Mouse (Mus musculus) kidney, adult 9 months (tissue): ENCODE measurements around the gene Gm20388.
A peak's percentile ranks its signal among the peaks of the same experiment; 100 is the strongest.

Source experiments
- DNase-seq: peaks from one replicate; pipeline ENCODE4 v3.0.0; 2022

Gm20388 gene

DNA sequence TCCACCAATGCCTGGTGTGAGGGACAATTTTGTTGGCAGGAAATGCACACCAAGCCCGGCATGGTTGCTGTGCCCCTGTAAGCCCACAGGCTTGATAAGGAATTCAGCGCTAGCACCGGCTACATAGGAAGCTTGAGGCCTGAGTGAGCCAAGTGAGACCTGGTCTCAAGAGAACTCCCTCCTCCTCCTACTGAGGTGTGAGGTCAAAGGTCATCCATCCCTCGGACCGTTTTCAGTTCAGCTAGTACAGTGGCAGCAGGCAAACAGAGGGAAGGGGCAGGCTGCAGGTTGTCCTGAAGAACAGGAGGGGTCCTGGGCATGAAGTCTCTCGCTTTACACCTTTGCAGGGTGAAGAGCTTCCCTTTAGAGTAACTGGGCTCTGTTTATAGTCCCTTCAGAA, 720.2 kb downstream of the Gm20388 start:
- no peak for DNase-seq

DNA sequence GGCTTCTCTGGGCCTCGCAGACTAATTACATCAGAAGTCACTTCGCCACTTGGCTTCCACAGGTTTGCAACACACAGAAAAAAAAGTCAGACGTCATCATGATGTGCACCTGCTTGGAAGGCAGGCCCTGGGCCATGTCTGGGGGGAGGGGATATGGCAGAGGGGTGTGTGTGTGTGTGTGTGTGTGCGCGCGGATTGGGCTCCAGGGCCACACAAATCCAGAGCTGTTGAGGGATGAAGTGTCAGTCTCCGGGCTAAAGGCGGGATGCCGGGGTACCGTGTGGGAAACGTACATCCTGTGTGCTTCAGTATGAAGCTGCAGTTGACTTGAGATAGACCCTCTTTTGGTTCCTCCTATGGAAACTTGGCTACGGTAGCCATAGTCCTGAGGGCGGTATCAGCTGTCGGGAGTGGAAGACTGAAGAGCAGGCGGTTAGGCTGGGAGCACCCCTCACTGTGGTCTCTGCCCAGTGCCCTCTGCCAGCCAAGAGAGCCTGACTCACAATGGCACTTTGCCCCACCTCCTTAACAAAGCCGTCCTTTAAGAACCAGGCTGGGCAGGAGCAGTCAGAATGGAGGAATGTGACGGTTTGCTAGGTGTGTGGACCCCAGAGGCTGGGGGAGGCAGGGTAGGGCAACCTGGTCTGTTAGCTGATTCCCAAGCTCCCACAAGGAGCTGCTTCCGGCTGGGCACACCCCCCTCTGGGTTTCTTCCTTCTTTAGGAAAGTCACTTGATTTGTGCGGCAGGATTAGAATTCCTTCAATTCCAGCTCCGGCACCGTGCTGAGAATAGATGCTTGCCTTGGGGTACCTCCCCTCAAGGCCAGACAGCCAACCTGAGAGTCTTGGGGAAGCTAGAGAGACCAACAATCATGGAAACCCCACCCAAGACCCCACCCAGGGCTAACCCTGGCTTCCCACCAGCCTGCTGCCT, 721.1 kb downstream of the Gm20388 start:
- no peak for DNase-seq

DNA sequence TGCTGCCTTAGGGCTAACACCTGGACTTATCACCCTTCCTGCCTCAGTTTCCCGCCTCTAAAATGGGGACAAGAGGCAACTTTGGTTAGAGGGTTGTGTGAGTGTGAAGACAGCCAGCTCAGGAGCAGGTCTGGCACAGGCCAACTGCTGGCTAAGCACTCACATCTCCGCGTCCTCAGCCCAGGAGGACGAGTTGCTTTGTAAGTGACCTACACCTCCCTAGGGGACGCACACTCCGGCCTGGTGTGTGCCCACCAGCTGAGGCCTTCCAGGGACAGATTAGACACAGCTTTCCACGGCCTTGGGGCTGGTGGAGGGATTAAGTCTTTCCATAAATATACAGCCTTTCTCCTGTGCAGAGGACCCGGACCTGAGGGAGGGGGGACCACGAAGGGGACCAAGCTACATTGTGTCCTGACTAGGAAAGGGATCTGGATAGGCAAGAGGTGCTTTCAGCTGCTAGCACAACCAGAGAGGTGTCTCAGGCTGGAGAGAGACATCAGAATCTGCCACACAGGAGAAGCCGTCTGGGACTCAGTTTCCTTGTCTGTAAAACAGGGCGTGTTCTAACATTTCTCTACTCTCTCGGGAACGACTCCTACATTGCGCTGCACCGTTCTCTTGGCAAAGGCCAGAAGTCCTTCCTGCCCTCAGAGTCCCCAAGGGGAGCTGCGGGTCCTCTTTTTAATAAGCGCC, 722.5 kb downstream of the Gm20388 start:
- no peak for DNase-seq

DNA sequence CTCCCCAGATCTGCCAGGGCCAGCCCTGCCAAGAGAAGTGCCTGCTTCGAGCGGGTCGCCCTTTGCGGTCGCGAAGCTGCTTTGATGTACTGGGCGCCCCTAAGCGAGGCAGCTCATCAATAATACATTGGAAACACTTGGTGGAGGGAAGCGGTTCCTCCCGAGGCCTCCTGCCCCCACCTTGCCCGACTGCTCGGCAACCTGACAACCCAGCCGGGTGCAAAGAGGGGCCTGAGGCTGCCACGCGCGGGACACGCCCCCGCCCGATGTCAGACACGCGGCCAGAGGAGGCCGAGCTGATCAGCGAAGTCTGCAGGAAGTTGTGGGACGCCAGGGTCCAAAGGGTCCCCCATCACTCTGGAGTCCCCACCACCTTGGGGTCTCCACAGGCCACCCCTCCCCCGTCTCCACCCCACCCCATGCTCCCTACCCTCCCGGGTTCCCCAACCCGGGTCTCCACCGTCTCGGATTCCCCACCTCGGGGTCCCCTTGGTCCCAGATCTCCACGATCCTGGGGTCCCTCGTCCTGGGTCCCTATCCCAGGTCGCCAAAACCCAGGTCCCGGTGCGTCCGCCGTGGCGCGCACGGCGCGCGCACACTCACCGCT, 723.1 kb downstream of the Gm20388 start:
- no peak for DNase-seq

DNA sequence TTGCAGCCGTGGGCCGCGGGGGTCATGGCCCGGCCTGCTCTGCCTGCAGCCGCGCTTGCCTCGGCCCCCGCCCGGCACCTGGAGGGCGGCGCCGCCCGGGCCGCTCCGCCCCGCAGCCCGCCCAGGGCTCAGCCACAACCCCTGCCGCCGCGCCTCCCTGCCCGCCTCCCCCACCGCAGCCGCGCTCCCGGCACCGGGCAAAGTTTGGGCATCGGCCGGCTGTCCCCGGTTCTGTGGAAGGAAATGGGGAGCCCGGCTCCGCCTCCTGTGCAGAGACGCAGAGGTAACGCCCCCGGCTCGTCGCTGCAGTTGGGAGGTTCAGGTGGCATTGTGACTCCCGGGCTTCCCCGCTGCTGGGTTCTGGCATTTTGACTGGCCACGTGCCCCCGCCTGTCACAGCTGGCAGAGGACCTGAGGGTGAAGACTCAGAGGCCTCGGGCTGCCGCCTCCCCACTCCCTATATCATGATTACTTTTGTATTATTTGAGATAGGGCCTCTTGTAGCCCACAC, 723.7 kb downstream of the Gm20388 start:
- DNase-seq: peak; percentile 79

DNA sequence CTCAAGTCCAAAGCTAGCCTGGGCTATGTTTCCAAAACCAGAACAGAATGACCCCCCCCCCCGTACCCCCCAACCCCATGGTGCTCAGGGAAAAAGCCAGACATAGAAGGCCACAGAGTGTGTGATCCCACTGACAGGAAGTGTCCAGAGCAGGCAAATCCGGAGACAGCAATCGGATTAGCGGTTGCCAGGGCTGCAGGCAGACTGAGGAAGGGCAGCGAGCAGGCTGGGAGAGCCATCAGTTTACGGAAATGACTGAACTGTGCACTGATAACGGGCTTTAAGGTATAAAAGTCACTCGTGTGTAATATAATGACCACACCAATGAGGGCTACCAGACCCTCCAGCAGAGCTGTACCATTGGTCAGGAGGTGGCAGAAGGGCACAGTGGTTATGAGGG, 730.6 kb downstream of the Gm20388 start:
- no peak for DNase-seq

DNA sequence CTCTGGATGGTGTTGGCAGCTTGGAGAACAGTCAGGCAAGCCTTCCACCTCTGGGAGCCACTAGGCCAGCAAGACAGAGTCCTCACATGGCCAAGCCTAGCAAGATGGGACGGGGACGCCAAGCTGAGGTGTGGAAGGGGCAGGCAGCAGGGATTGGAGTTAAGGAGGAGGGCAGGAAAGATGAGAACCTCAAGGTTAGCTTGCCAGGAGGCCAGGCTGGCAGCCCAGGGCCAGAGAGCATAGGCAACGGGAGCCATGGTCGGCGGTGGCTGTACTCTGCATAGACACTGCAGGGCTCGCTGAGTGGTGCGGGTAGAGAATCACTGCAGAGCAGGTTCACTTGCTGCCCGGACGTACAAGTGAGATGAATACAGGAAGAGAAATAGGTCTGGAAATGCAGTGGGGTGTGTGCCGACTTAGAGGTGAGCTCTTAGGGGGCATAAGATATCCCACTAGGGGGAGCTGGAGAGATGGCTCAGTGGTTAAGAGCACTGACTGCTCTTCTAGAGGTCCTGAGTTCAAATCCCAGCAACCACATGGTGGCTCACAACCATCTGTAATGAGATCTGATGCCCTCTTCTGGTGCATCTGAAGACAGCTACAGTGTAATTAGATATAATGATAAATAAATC, 731.5 kb downstream of the Gm20388 start:
- no peak for DNase-seq

DNA sequence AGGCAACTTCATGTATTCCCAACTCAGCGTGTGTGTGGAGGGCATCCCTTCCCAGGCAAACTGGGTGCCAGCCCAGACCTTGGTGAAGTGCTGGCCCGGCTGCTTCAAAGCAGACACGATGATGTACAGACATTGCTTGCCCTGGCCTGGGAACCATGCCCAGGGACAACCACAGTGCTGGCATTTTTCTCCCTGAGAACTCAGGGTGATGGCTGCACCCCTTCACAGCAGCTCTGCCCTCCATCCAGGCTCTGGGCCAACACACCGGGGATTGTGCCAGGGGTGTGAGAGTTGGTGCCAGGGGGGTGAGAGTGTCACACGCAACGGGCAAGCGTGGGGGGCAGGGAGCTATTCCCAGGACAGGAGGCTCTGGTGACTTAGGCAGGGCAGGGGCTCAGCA, 734.0 kb downstream of the Gm20388 start:
- DNase-seq: no peak

DNA sequence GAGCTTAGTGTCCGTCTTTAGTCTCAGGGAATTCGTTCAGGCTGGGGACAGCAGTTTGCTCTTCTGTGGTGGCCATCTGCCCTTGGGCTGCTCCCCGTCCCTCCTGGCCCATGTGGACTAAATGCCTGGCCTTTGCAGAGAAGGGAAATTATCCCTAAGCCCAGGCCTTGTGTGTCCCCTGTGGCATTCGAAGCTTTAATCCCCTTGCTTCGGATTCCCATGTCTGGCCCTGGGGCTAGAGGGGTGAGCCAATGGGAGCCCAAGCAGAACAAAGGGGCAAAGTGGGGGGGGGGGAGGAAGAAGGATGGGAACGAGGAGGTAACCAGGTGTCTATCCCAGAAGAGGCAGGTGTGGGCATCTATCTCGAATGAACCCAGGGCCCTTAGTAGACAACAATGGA, 736.9 kb downstream of the Gm20388 start, which contains the start of gene 1190005I06Rik:
1190005I06Rik (minus strand) TSS at position 101 of the 400 bp plus-strand sequence.
- no peak for DNase-seq

DNA sequence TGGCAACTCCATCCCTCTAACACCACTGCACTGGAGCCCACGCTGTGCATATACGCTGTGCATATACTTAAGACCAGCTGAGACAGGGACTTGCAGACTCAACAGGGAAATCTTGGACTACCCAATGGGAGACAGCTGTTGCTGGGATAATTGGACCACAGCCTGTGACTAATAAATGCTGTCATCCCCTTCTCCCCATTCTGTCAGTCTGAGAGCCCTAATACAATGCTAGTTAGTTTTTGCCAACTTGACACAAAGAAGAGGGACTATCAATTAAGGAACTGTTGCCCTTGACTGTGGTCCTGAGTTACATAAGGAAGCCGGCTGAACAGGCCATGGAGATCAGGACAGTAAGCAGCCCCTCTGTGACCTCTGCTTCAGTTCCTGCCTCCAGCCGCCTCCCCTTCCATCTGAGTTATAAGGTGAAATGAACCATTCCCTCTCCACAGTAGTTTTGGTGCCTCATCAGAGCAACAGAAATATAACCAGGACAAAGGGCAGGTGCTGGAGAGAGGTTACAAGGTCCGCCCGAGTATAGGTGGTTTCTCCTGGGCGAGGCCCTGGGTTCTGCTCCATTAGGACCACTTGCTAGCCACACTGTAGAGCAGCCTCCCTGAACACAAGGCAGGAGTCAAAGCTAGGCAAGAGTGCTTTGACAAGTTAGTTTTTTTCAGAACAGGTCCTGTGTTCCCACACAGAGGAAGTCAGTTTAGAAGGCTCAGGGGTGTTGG, 745.8 kb downstream of the Gm20388 start:
- DNase-seq: no peak

DNA sequence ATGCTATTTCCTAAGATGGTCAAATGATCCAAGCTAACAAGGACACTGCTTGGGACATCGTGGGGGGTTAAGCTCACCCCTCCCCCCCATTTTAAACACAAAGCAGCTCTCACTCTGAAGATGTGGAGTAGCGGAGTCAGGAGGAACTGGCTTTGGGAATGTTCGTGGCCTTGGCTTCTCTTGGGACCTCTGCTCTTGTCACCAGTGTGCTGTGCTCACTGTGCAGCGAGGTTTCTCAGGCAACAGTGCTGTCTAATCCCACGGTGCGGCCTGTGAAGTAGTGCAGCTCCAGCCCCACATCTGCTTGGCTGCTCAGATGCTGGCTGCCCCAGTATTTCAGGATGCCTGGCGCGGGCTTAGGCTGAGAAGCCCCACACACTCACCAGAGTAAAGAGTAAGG, 746.8 kb downstream of the Gm20388 start:
- DNase-seq: no peak

DNA sequence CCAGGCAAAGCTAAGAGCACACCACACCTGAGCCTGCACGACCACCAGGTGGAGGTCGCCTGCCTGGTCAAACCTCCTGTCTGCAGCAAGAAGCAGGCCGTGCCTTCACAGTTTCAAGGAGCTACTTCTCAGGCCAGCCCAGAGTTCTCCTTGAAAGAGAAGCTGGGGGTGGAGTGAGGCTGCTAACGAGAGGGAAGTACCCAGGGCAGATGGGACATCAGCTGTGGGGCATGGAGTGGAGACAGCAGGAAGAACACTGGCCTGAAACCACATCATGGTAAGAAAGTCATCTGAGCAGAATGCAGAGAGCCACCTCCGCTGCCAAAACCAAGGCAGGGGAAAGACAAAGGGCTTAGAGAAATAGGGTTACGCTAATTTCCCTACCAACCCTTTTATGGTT, 753.9 kb downstream of the Gm20388 start:
- no peak for DNase-seq

DNA sequence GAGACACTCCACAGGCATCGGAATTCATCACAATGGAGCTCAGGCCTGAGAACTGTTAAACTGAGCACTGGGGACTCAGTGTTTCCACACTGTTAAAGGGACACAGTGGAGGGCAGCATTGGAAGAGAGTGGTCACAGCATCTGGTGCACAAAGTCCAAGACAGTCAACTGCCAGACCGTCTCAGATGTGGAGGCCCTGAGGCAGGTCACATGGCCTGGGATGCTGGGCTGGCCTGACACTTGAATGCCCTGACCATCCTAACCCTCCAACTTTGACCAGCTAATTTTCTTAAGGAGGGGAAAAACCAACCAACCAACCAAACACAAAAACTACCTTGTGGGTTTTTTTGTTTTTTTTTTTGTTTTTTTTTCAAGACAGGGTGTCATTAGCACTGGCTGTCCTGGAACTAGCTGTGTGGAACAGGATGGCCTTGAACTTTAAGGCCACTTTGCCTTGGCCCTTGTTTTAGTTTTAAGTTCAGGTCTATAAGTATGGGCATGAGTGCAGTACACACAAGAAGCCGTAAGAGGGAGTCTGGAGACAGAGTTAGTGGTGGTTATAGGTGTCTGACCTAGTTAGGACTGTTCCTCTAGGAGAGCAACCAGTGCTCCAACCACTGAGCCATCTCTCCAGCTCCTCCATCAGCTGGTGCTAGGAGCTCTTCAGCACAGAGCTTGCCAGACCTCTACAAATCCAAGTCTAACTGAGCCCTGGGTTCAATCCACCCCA, 755.2 kb downstream of the Gm20388 start:
- DNase-seq: peak; percentile 37

DNA sequence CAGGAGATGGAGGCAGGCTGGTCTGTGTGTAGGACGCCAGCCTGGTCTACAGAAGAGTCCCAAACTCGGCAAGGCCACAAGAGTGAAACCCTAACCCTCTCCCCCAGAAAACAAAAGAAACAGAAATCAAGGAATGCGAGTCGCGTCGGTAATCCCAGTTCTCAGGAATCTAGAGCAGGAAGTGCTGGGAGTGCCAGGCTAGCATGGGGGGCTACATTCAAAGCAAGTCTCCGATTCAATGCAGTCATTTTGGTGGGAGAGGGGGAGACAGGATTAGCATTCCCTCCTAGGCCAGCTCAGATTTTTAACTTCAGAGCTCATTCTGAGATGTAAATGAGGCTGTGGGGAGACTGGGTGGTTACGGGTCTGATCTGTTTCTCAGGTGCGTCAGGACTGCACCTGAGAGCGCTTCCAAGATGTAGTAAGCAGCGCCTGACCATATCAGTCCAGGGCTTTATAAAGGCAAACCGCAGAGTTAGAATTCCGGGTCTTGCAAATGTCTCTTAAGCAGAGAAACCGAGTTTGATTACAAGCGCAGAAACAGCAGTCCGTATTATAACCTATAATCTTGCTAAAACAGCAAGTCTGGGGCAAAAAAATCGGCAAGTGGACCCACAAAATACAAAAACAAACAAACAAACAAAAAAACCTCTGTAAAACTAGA, 756.3 kb downstream of the Gm20388 start:
- DNase-seq: no peak

DNA sequence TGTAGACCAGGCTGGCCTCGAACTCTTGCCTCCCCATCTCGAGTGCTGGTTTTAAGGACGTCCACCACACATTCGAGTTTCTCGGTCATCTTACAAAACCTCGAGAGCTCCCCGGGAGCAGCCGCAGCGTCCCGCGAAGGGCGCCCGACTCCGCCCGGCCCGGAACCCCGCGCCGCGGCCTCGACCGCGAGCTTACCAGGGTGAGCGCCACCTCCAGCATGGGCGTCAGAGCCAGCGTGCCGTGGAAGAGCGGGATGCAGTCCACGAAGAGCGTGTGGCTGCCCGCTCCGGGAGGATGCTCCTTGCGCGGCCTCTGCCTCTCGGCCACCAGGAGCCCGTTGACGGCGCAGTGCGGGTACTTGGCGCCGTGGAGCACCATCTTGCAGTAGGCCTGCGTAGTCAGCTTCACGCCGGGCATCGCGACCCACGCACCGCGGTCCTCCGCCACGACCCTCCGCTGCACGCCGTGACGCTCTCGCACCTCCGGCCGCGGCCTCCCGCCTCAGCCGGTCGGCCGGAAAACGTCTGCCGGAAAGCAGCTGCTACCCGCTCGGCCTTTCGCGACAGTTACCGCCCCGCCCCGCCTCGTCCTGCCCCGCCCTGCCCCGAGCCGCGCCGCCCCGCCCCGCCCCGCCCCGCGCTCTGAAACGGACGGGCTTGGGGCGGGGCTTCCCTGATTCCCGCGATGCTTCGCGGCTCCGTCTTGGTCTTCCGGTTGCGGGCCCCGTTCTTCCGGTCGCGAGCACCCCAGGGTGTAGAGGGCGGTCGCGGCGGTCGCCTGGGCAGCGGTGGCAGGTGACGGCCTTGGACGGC, 757.1 kb downstream of the Gm20388 start, which contains the start of the genes Gm27021 and Cox4i1:
Gm27021 (minus strand) TSS at position 519 of the 813 bp plus-strand sequence.
Cox4i1 (plus strand) TSS at position 662 of the 813 bp plus-strand sequence.
- DNase-seq: peak; percentile 92

DNA sequence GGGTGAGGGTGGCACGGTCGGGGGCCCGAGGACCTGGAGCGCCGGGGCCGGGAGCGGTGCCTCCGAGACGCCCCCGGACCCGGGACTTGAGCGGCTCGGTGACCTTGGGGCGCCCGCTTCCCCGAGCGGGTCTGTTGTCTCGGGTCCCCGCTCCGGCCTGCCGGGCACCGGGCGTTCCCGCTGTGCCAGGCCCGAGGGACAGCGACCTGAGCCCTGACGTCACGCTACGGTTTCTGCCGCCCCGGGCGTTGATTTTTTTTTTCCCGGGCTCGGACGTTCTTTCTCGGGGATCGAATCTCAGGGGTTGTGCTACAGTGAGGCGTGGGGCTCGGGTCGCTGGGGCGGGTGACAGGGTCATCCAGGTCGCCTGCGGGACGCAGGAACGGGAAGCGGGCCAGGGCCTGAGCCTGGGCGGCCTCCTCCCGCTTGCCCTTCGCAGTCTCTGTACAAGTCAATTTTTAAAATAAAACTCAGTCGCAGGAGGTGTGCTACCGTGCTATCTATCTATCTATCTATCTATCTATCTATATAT, 757.8 kb downstream of the Gm20388 start, which contains the start of gene Emc8:
Emc8 (minus strand) TSS at position 200 of the 532 bp plus-strand sequence.
- peak; percentile 40 for DNase-seq

DNA sequence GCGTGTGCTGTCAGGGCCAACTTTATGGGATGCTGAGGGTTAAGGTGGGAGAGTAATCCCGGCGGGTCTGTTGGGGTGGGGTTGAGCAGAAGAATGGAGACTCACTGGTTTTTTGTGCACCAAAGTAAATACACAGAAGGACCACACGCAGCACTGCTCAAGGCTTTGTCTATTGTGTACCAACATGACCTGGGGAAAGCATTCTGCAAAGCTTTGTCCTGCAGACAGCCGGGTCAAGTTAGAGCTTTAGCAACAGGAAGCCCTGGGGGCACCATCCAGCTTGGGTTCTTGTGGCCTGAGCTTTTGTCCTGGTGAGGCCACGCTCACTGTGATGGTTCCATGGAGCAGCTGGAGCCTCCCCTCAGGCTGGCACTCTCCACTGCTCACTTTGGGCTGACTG, 761.1 kb downstream of the Gm20388 start:
- no peak for DNase-seq

DNA sequence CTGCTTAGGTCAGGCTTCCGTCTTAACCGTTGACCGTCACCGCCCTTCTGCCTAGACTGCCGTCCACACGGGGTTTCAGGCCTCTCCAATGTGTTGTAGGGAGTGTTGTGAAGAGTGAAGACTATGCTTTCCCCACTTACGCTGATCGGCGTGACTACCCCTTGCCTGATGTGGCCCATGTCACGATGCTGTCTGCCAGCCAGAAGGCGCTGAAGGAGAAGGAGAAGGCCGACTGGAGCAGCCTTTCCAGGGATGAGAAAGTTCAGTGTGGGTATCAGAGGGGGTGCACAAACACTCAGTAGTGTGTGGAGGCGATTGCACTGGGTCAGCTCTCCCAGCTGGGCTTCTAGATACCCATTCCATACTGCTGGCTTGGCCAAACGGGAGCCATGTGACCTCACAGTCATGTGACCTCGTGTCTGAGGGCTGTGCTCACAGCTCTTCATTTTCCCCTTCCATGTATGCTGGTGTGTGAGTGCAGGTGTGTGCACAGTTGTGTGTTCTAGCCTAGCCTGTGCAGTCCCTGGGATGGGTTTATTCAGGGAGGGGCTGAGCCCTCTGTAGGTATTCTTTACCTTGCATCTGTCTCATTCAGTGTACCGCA, 762.1 kb downstream of the Gm20388 start:
- DNase-seq: no peak

DNA sequence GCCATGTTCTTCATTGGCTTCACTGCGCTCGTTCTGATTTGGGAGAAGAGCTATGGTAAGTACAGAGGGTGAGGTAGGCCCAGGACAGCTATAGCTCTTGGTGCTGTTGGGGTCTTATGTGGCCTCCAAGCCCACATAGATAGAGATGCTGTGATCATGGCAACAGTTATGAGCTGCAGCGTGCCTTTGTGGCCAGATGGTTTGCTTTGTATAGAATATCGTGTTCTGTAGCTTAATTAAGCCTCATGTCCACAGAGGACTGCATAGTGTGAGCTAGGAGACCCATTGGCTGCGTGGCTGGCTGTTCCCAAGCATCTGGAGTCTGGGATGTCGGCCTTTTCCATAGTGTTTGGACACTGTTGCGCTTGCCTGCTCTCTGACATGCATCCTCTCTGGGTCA, 762.7 kb downstream of the Gm20388 start:
- no peak for DNase-seq
